Mouse (Mus musculus) ZHBTc4 (cell line): ENCODE data around the gene Rasgrp3.
"Not testable (repeated sequence)": the region's sequence is repeated elsewhere in the genome, so short reads cannot be mapped to it uniquely, and the experiment has no call there.

ENCODE experiments used
- DNase-seq: peaks from one replicate; pipeline ENCODE4 v3.0.0-alpha.2; 2011; ENCODE audit warnings: low read depth, low spot score

Rasgrp3 gene

DNA sequence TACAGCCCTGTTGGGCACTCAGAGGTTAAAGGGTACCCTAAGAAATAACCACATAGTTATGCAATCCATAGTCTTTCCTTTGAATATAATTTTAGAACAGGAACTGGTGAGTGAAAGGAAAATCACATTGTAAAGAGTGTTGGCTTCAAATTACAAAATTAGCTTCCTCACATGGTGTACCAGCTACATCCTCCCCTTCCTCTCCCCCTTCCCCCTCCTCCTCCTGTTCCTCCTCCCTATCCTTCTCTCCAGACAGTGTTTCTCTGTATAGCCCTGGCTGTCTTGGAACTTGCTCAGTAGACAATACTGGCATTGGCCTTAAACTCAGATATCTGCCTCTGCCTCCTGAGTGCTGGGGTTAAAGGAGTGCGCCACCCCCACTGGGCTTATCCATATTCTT is 26.1 kb downstream of the Rasgrp3 start:
- no peak for DNase-seq

- DNase-seq: not testable (repeated sequence)
Measured at GRCm38 (mm10) chr17:75463223-75463622, 27.5 kb downstream of the Rasgrp3 start.

GRCm38 (mm10) chr17:75463645-75464044 is 27.9 kb downstream of the Rasgrp3 start:
- DNase-seq: no peak

GRCm38 (mm10) chr17:75464331-75464982 is 28.8 kb downstream of the Rasgrp3 start:
- peak; percentile 3 for DNase-seq

DNA sequence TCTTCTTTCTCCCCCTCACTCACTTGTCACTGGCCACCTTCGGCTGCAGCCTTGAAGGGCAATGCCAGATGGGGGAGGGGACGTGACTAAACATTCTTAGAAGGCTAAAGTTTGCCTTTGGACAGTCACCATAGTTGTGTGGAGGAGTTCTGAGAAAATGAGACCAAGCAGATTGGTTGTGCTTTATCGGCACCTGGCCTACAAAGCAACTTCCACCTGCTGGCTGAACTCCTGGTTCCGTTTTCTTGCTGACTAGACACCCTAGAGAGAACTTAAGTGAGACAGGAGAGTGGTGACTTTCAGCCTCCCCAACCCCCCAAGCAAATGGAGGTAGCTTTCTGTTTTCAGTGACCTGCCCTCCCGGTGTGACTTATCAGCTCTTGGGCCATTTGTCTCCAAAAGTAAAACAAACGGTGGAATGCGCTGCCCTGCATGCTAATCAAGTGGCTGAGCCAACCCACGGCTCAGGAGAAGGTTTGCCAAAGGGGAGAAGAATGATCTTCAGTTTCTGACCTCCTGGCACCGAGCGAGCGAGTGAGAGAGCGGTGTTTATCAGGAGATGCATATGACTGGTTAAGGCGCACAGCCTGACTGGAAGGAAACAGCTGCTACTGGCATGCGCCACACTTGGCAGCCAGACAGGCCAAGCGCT is 29.4 kb downstream of the Rasgrp3 start:
- DNase-seq: peak; percentile 33

DNA sequence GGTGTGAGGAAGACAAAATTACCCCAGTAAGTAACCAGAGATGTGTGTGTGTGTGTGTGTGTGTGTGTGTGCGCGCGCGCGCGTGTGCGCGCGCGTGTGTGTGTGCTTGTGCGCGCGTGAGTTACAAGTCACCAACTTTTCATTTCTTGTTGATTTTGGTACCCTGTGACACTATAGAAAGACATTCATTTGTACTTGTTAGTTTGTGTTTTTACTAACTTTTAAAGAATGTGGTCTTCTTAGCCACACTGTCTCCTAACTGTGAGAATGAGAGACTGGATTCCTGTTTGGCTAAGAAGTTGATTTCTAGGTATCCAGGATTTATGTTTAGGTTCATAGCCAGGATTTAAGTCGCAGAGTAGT is 29.9 kb downstream of the Rasgrp3 start:
- DNase-seq: no peak

- no peak for DNase-seq
Measured at GRCm38 (mm10) chr17:75466948-75467347, 31.3 kb downstream of the Rasgrp3 start.

GRCm38 (mm10) chr17:75467526-75467925 is 31.8 kb downstream of the Rasgrp3 start:
- no peak for DNase-seq

- DNase-seq: no peak
Measured at GRCm38 (mm10) chr17:75468479-75469114, 32.9 kb downstream of the Rasgrp3 start.

GRCm38 (mm10) chr17:75470325-75470724 is 34.6 kb downstream of the Rasgrp3 start:
- DNase-seq: no peak

DNA sequence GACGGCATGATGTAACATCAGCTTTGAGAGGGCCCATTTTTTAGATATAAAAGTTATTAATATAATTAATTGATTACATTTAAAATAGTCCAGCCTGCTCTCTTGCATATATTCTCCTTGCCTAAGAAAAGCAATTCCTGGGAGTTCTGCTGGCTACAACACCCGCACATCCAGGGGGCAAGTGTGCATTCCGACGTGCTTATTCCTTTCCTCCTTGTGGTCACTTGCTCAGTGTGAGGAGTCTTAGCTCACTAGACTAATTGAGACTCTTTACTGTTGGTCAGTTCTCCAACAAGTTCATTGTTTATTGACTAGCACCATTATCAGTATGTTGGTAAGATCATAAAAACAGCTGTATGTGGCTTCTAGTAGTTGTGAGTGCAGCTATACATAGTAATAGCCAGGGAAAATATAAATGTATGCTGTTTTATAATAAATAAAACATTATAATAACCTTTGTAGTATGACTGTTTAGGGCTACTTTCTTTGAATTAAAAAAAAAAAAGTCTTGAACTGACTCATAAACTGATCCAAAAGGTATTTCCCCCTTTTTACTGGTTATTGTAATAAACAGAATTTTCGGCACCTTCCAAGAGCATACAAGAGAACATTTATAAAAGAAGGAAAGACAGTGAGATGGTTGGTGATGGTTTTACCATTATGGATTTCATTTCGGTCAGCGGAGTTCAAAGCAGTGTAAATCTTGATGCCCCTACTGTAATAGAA is 35.4 kb downstream of the Rasgrp3 start:
- no peak for DNase-seq

DNA sequence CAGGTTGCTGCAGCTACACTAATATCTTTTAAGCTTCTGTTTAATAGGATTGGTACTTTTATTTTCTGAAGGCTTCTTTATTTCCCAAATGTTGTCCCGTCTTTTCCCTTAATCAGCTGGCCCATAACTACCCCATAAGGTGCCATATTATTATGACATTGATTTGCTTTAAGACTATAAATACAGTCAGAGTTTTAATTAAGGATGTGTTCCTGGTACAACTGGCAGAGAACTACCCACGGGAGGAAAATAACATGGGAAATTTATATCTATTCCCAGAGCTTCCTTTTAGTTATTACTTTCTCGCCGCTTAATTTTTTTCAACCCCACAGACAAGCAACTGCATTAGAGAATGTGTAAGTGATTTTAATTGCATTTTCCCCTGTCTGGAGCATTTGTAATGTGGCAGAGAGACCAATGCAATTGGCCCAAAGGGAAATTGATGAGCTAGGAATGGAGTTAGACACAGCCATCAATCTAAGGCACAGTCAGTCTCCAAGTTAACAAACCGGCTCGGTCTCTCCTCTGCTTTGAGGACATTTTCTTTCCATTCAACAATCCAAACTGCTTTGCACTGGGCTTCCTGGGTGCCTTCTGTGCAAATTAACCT is 36.1 kb downstream of the Rasgrp3 start:
- no peak for DNase-seq

DNA sequence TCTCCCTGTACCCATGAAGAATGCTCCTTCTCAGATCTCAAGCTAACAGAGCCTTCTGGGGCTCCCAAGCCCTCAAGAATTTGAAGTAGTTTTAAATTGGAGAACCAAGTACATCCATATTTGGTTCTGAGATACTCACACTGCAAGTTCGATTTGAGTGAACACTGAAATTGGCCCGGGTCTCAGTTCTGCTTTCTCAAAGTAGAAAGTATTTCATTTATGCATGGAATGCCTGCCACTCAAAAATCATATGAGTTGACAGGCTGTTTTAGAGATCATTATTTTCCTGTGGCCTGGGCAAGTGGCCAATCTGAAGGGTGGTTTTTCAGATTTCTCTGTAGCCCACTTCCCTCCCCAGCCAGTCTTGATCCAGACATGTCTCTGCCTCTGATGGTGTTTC is 36.7 kb downstream of the Rasgrp3 start:
- DNase-seq: no peak

GRCm38 (mm10) chr17:75475985-75476384 is 40.3 kb downstream of the Rasgrp3 start:
- no peak for DNase-seq

DNA sequence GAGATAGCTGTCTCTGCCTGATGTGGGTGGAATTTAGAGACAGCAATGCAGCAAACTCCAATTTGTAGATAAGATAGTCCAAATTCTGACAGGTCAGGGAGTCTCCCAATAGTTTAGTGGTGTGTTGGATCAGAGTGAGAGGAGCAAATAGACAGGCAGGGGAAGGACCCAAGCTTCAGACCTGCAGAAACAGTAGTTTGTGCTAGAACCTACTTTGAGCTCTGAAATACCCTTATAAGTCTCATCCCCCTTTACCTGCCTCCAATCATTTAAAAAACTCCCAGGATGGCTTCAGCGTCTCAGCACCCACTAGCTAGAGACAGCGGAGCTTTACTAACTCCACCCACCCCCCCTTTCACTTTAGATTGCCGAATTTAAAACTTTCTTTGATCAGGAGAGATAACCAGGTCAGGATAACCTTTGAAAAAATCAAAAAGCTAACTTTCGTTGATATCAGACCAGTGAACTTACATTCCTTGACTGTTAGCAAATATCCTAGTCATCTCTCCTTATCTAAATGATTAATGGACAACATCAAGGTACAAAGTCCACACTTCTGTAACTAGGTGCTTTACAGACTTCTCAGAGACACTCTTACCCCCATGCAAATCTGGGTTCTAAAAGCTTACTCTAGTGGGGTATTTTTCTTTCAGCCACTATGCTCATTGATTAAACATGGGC is 41.2 kb downstream of the Rasgrp3 start:
- DNase-seq: no peak

GRCm38 (mm10) chr17:75477655-75478054 is 42.0 kb downstream of the Rasgrp3 start:
- no peak for DNase-seq

GRCm38 (mm10) chr17:75478836-75479235 is 43.1 kb downstream of the Rasgrp3 start:
- no peak for DNase-seq

- no peak for DNase-seq
Measured at GRCm38 (mm10) chr17:75479663-75480062, 44.0 kb downstream of the Rasgrp3 start.

GRCm38 (mm10) chr17:75480379-75480778 is 44.7 kb downstream of the Rasgrp3 start:
- DNase-seq: no peak

DNA sequence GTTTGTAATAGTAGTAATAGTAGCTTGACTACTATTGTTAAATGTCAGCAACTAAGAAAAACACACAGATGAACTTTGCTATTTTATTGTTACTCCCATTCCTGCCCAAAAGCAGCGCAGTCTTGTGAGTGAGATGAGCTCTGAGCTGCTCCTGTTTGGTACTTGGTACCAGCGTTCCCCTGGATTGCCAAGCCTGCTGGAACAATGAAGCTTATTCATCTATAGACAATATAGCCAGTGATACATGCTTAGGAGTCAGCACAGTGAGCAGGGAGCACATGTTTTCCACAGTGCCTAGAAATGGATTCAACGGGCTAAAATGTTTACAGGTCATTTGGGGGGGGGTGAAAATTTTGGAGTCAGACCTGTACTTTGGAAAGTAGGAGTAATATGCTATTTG is 50.5 kb downstream of the Rasgrp3 start:
- no peak for DNase-seq

GRCm38 (mm10) chr17:75495213-75495612 is 59.5 kb downstream of the Rasgrp3 start:
- no peak for DNase-seq
